Mouse (Mus musculus): Measurements from ENCODE around the gene Axin2. TPM values are rescaled to one million over a fixed set of nuclear protein-coding genes. Genes with fewer than 3 reads are reported as not detected.

The Axin2 gene
- polyA plus RNA-seq, 1 experiment from 2014 or later = 0.17 TPM

- 58% methylated on average over 6 of the region's 6 CpGs for WGBS (ENCODE audit: insufficient replicate concordance)
- no peak overlapping the region for H3K27ac ChIP-seq (ENCODE audit: low read length)
These were observed 45.6 kb downstream of the Axin2 start for GRCm38 (mm10) chr11:108965740-108966139.

GRCm38 (mm10) chr11:108973459-108973858, 53.3 kb downstream of the Axin2 start:
- no peaks in the 10 kb centered on the region for H3K27me3 ChIP-seq (ENCODE audit: control insufficient read depth, insufficient read depth, low read depth, low read length)
- no peak overlapping the region for H3K9ac ChIP-seq (ENCODE audit: low read depth, low read length)
- 63% methylated on average over 4 of the region's 4 CpGs for WGBS (ENCODE audit: insufficient replicate concordance)
- H3K36me3 ChIP-seq (ENCODE audit: control insufficient read depth, insufficient read depth) = no peaks in the 10 kb centered on the region
- no peak for ATAC-seq (ENCODE audit: low read depth)
- H3K9me3 ChIP-seq (replicated peaks; ENCODE audit: control insufficient read depth, low read length) = no peaks in the 10 kb centered on the region
- H3K27ac ChIP-seq (ENCODE audit: low read length) = no peak overlapping the region
- H3K4me1 ChIP-seq (ENCODE audit: control insufficient read depth, low read depth, low read length) = no peaks in the 10 kb centered on the region
- H3K4me2 ChIP-seq (ENCODE audit: low read depth, low read length) = no peak overlapping the region
- no peak overlapping the region for H3K4me3 ChIP-seq (ENCODE audit: low read depth, low read length)

More at GRCm38 (mm10) chr11:108965740-108966139, 45.6 kb downstream of the Axin2 start:
- Histone ChIP-seq H3K36me3 (ENCODE audit: control insufficient read depth, insufficient read depth) (no peaks in the 10 kb centered on the region), H3K9ac (ENCODE audit: low read depth, low read length) (no peak overlapping the region), H3K4me3 (ENCODE audit: low read depth, low read length) (no peak overlapping the region), H3K9me3 (replicated peaks; ENCODE audit: control insufficient read depth, low read length) (no peaks in the 10 kb centered on the region), H3K4me2 (ENCODE audit: low read depth, low read length) (no peak overlapping the region), H3K27me3 (ENCODE audit: control insufficient read depth, insufficient read depth, low read depth, low read length) (no peaks in the 10 kb centered on the region), H3K4me1 (ENCODE audit: control insufficient read depth, low read depth, low read length) (no peaks in the 10 kb centered on the region)
- ATAC-seq (ENCODE audit: low read depth) = no peak

- H3K27me3 ChIP-seq (ENCODE audit: control insufficient read depth, insufficient read depth, low read depth, low read length) = no peaks in the 10 kb centered on the region
- no peaks in the 10 kb centered on the region for H3K9me3 ChIP-seq (replicated peaks; ENCODE audit: control insufficient read depth, low read length)
- no peak overlapping the region for H3K4me2 ChIP-seq (ENCODE audit: low read depth, low read length)
- no peaks in the 10 kb centered on the region for H3K36me3 ChIP-seq (ENCODE audit: control insufficient read depth, insufficient read depth)
- ATAC-seq (ENCODE audit: low read depth) = no peak
- H3K27ac ChIP-seq (ENCODE audit: low read length) = no peak overlapping the region
- no peak overlapping the region for H3K9ac ChIP-seq (ENCODE audit: low read depth, low read length)
- no peaks in the 10 kb centered on the region for H3K4me1 ChIP-seq (ENCODE audit: control insufficient read depth, low read depth, low read length)
- WGBS (ENCODE audit: insufficient replicate concordance) = 44% methylated on average over 5 of the region's 5 CpGs
- no peak overlapping the region for H3K4me3 ChIP-seq (ENCODE audit: low read depth, low read length)
These were observed 53.7 kb downstream of the Axin2 start for GRCm38 (mm10) chr11:108973866-108974265.

GRCm38 (mm10) chr11:108975583-108975982, 55.4 kb downstream of the Axin2 start:
- no peak overlapping the region for H3K4me3 ChIP-seq (ENCODE audit: low read depth, low read length)
- H3K4me2 ChIP-seq (ENCODE audit: low read depth, low read length) = no peak overlapping the region
- H3K9me3 ChIP-seq (replicated peaks; ENCODE audit: control insufficient read depth, low read length) = no peaks in the 10 kb centered on the region
- no peaks in the 10 kb centered on the region for H3K27me3 ChIP-seq (ENCODE audit: control insufficient read depth, insufficient read depth, low read depth, low read length)
- H3K4me1 ChIP-seq (ENCODE audit: control insufficient read depth, low read depth, low read length) = no peaks in the 10 kb centered on the region
- ATAC-seq (ENCODE audit: low read depth) = no peak
- 30% methylated on average over 11 of the region's 11 CpGs for WGBS (ENCODE audit: insufficient replicate concordance)
- no peak overlapping the region for H3K9ac ChIP-seq (ENCODE audit: low read depth, low read length)
- H3K27ac ChIP-seq (ENCODE audit: low read length) = no peak overlapping the region
- no peaks in the 10 kb centered on the region for H3K36me3 ChIP-seq (ENCODE audit: control insufficient read depth, insufficient read depth)

- Histone ChIP-seq H3K27ac (ENCODE audit: low read length) (no peak overlapping the region), H3K4me1 (ENCODE audit: control insufficient read depth, low read depth, low read length) (no peaks in the 10 kb centered on the region), H3K9me3 (replicated peaks; ENCODE audit: control insufficient read depth, low read length) (no peaks in the 10 kb centered on the region), H3K9ac (ENCODE audit: low read depth, low read length) (no peak overlapping the region), H3K4me3 (ENCODE audit: low read depth, low read length) (no peak overlapping the region), H3K4me2 (ENCODE audit: low read depth, low read length) (no peak overlapping the region), H3K27me3 (ENCODE audit: control insufficient read depth, insufficient read depth, low read depth, low read length) (no peaks in the 10 kb centered on the region), H3K36me3 (ENCODE audit: control insufficient read depth, insufficient read depth) (no peaks in the 10 kb centered on the region)
- ATAC-seq (ENCODE audit: low read depth) = no peak
- WGBS (ENCODE audit: insufficient replicate concordance) = 70% methylated on average over 12 of the region's 12 CpGs
These were observed 60.4 kb downstream of the Axin2 start for GRCm38 (mm10) chr11:108980530-108980929.

GRCm38 (mm10) chr11:108981012-108981411, 60.9 kb downstream of the Axin2 start:
- H3K9me3 ChIP-seq (replicated peaks; ENCODE audit: control insufficient read depth, low read length) = no peaks in the 10 kb centered on the region
- no peak overlapping the region for H3K4me3 ChIP-seq (ENCODE audit: low read depth, low read length)
- H3K4me1 ChIP-seq (ENCODE audit: control insufficient read depth, low read depth, low read length) = no peaks in the 10 kb centered on the region
- H3K27me3 ChIP-seq (ENCODE audit: control insufficient read depth, insufficient read depth, low read depth, low read length) = no peaks in the 10 kb centered on the region
- no peak for ATAC-seq (ENCODE audit: low read depth)
- WGBS (ENCODE audit: insufficient replicate concordance) = 67% methylated on average over 8 of the region's 8 CpGs
- H3K9ac ChIP-seq (ENCODE audit: low read depth, low read length) = no peak overlapping the region
- no peak overlapping the region for H3K27ac ChIP-seq (ENCODE audit: low read length)
- no peak overlapping the region for H3K4me2 ChIP-seq (ENCODE audit: low read depth, low read length)
- H3K36me3 ChIP-seq (ENCODE audit: control insufficient read depth, insufficient read depth) = no peaks in the 10 kb centered on the region

GRCm38 (mm10) chr11:108983409-108984064, 63.4 kb downstream of the Axin2 start:
- Histone ChIP-seq H3K4me2 (ENCODE audit: low read depth, low read length) (no peak overlapping the region), H3K9me3 (replicated peaks; ENCODE audit: control insufficient read depth, low read length) (no peaks in the 10 kb centered on the region), H3K4me3 (ENCODE audit: low read depth, low read length) (no peak overlapping the region), H3K4me1 (ENCODE audit: control insufficient read depth, low read depth, low read length) (no peaks in the 10 kb centered on the region), H3K27ac (ENCODE audit: low read length) (no peak overlapping the region), H3K27me3 (ENCODE audit: control insufficient read depth, insufficient read depth, low read depth, low read length) (no peaks in the 10 kb centered on the region), H3K36me3 (ENCODE audit: control insufficient read depth, insufficient read depth) (no peaks in the 10 kb centered on the region), H3K9ac (ENCODE audit: low read depth, low read length) (no peak overlapping the region)
- no peak for ATAC-seq (ENCODE audit: low read depth)
- 62% methylated on average over 7 of the region's 7 CpGs for WGBS (ENCODE audit: insufficient replicate concordance)

- Histone ChIP-seq H3K27ac (ENCODE audit: low read length) (no peak overlapping the region), H3K4me2 (ENCODE audit: low read depth, low read length) (no peak overlapping the region), H3K36me3 (ENCODE audit: control insufficient read depth, insufficient read depth) (no peaks in the 10 kb centered on the region), H3K9ac (ENCODE audit: low read depth, low read length) (no peak overlapping the region), H3K4me1 (ENCODE audit: control insufficient read depth, low read depth, low read length) (no peaks in the 10 kb centered on the region), H3K9me3 (replicated peaks; ENCODE audit: control insufficient read depth, low read length) (no peaks in the 10 kb centered on the region), H3K4me3 (ENCODE audit: low read depth, low read length) (no peak overlapping the region), H3K27me3 (ENCODE audit: control insufficient read depth, insufficient read depth, low read depth, low read length) (no peaks in the 10 kb centered on the region)
- WGBS (ENCODE audit: insufficient replicate concordance) = 52% methylated on average over 5 of the region's 5 CpGs
- ATAC-seq (ENCODE audit: low read depth) = no peak
These were observed 64.7 kb downstream of the Axin2 start for GRCm38 (mm10) chr11:108984711-108985419.

- H3K27ac ChIP-seq (ENCODE audit: low read length) = no peak overlapping the region
- no peak for ATAC-seq (ENCODE audit: low read depth)
- H3K27me3 ChIP-seq (ENCODE audit: control insufficient read depth, insufficient read depth, low read depth, low read length) = no peaks in the 10 kb centered on the region
- no peak overlapping the region for H3K9ac ChIP-seq (ENCODE audit: low read depth, low read length)
- H3K36me3 ChIP-seq (ENCODE audit: control insufficient read depth, insufficient read depth) = no peaks in the 10 kb centered on the region
- H3K4me2 ChIP-seq (ENCODE audit: low read depth, low read length) = no peak overlapping the region
- H3K9me3 ChIP-seq (replicated peaks; ENCODE audit: control insufficient read depth, low read length) = no peaks in the 10 kb centered on the region
- no peaks in the 10 kb centered on the region for H3K4me1 ChIP-seq (ENCODE audit: control insufficient read depth, low read depth, low read length)
- WGBS (ENCODE audit: insufficient replicate concordance) = 73% methylated on average over 7 of the region's 7 CpGs
- no peak overlapping the region for H3K4me3 ChIP-seq (ENCODE audit: low read depth, low read length)
These were observed 65.7 kb downstream of the Axin2 start for GRCm38 (mm10) chr11:108985836-108986235.

Measured in liver, embryonic 16.5 days (tissue).